Mouse (Mus musculus): ENCODE data around the gene Cldn13.

DNA sequence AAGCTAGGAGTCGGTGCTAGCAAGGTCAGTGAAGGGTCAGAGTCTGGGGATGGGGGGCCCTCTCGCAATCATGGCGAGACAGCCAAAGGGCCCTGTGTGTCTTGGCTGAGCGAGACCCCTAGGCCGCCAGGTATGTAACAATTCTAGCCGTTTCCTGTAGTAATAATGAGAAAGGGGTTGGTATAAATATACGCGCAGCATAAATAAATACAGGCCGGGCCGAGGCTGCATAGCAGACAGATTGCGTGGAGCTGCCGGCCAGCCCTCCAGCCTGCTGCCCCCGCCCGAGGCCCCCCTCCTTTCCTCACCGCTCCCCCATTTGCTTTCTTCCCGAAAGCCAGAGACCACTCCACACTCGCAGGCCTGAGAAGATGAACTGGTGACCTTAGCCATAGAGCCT is 17.7 kb downstream of the Cldn13 start:
- no peak for TF ChIP-seq CTCF (IDR thresholded peaks at IDR 0.05; ENCODE audit: low read depth)
- no peak for TF ChIP-seq EP300 (optimal IDR thresholded peaks at IDR 0.05)
